In genomic region chr4:89310491-89311254, GRCm38 (mm10) we compare ENCODE assay signal across 8 mouse cellular contexts. TPM values are rescaled to one million over a fixed set of nuclear protein-coding genes. Genes with fewer than 3 reads are reported as not detected.
DNase-seq lines count a peak whose midpoint lies in the region; ATAC-seq lines count a peak whose summit lies in the region.

Gene Cdkn2b (minus strand): TSS chr4:89311039.

- no peak within 1 kb of the TSS; the same call in 1 of the 2 replicates for H3K9ac ChIP-seq in forebrain, embryonic 11.5 days (ENCODE audit: low read length)
- H3K9ac ChIP-seq in heart, embryonic 14.5 days (ENCODE audit: low read length), result peak within 1 kb of the TSS; percentile 63
- H3K9ac ChIP-seq in liver, embryonic 11.5 days (ENCODE audit: low read depth, low read length), result peak within 1 kb of the TSS; percentile 40; the same call in 1 of the 2 replicates

- peak; percentile 94 for ATAC-seq in CD4-positive, CD25-positive, alpha-beta regulatory T cell, adult 4 months
- peak; percentile 95 for ATAC-seq in forebrain, embryonic 11.5 days (replicated peaks; ENCODE audit: low FRiP score)
- ATAC-seq in heart, embryonic 14.5 days (ENCODE audit: insufficient number of reproducible peaks, insufficient read depth, low FRiP score, low read depth), result peak; percentile 94
- peak; percentile 96 for ATAC-seq in liver, embryonic 11.5 days (replicated peaks; ENCODE audit: low FRiP score)

- peak within 1 kb of the TSS; percentile 44 for H3K4me3 ChIP-seq in forebrain, embryonic 11.5 days (ENCODE audit: low read depth, low read length)
- H3K4me3 ChIP-seq in heart, embryonic 14.5 days (ENCODE audit: control insufficient read depth in 1 of 2, insufficient read depth in 1 of 2, low read depth in 1 of 2, low read length in 2 of 2), result peak within 1 kb of the TSS; percentile 67
- H3K4me3 ChIP-seq in liver, embryonic 11.5 days (ENCODE audit: low read depth, low read length), result peak within 1 kb of the TSS; percentile 69

- H3K4me1 ChIP-seq in forebrain, embryonic 11.5 days (replicated peaks; ENCODE audit: control insufficient read depth, insufficient read depth, low read length), result no peaks in the 10 kb centered on the region
- H3K4me1 ChIP-seq in heart, embryonic 14.5 days (ENCODE audit: control insufficient read depth in 2 of 2, insufficient read depth in 2 of 2, low read length in 2 of 2), result no peaks in the 10 kb centered on the region; a peak in 2 of 4 replicates
- H3K4me1 ChIP-seq in liver, embryonic 11.5 days (replicated peaks; ENCODE audit: control insufficient read depth, insufficient read depth, low read length), result peaks cover 4% of the 10 kb centered on the region; the same call in 1 of the 2 replicates

- WGBS in forebrain, embryonic 11.5 days, result 0% methylated on average over 54 of the region's 61 CpGs
- under 1% methylated on average over 60 of the region's 61 CpGs for WGBS in heart, embryonic 14.5 days
- under 1% methylated on average over 61 of the region's 61 CpGs for WGBS in liver, embryonic 11.5 days

- H3K27me3 ChIP-seq in forebrain, embryonic 11.5 days (ENCODE audit: control insufficient read depth, insufficient read depth, low read length), result peaks cover 46% of the 10 kb centered on the region
- peaks cover 53% of the 10 kb centered on the region for H3K27me3 ChIP-seq in heart, embryonic 14.5 days (ENCODE audit: control insufficient read depth, insufficient read depth, low read length)
- peaks cover 70% of the 10 kb centered on the region for H3K27me3 ChIP-seq in liver, embryonic 11.5 days (replicated peaks; ENCODE audit: control insufficient read depth, insufficient read depth, low read length)
- H3K27me3 ChIP-seq in splenic B cell, adult 2 months (ENCODE audit: control insufficient read depth, insufficient read depth, low read length, poor library complexity, severe bottlenecking), result peaks cover 1% of the 10 kb centered on the region

- H3K27ac ChIP-seq in forebrain, embryonic 11.5 days (ENCODE audit: low read depth, low read length), result no peak within 1 kb of the TSS
- H3K27ac ChIP-seq in heart, embryonic 14.5 days (replicated peaks in 1 of 2; ENCODE audit: control insufficient read depth in 1 of 2, insufficient read depth in 1 of 2, low read depth in 2 of 2, low read length in 2 of 2), result 0 out of 4 replicates have a peak within 1 kb of the TSS, but pooled peaks of 1 of the 2 experiments have one; percentile 12
- no peak within 1 kb of the TSS for H3K27ac ChIP-seq in liver, embryonic 11.5 days (ENCODE audit: low read depth, low read length)

- DNase-seq in c-Kit-positive CD71-positive TER-119-positive erythroid progenitor cells, embryonic 14.5 days (ENCODE audit: low spot score), result peak; percentile 83
- peak; percentile 94 for DNase-seq in forebrain, embryonic 11.5 days (ENCODE audit: low spot score)
- DNase-seq in kidney, postnatal 10 days, result peak; percentile 92
- DNase-seq in liver, embryonic 11.5 days (ENCODE audit: low spot score), result peak; percentile 83
- peak; percentile 84 for DNase-seq in naive thymus-derived CD4-positive, alpha-beta T cell, adult 2 months (ENCODE audit: low read depth)
- peak; percentile 89 for DNase-seq in splenic B cell, adult 2 months (ENCODE audit: low read depth, low spot score)

- H3K9me3 ChIP-seq in forebrain, embryonic 11.5 days (ENCODE audit: control insufficient read depth, low read length), result no peaks in the 10 kb centered on the region
- no peaks in the 10 kb centered on the region for H3K9me3 ChIP-seq in heart, embryonic 14.5 days (ENCODE audit: control insufficient read depth, low read length)
- H3K9me3 ChIP-seq in liver, embryonic 11.5 days (ENCODE audit: control insufficient read depth, low read length), result no peaks in the 10 kb centered on the region

- H3K36me3 ChIP-seq in forebrain, embryonic 11.5 days (ENCODE audit: control insufficient read depth, insufficient read depth, low read length), result no peaks in the 10 kb centered on the region
- no peaks in the 10 kb centered on the region for H3K36me3 ChIP-seq in heart, embryonic 14.5 days (ENCODE audit: control insufficient read depth, insufficient read depth, low read length)
- no peaks in the 10 kb centered on the region for H3K36me3 ChIP-seq in liver, embryonic 11.5 days (ENCODE audit: control insufficient read depth, insufficient read depth, low read length)
- H3K36me3 ChIP-seq in splenic B cell, adult 2 months (ENCODE audit: control insufficient read depth, insufficient read depth, low read length, poor library complexity, severe bottlenecking), result no peaks in the 10 kb centered on the region

- H3K4me2 ChIP-seq in forebrain, embryonic 11.5 days (ENCODE audit: low read depth, low read length, severe bottlenecking), result peak within 1 kb of the TSS; percentile 88
- H3K4me2 ChIP-seq in heart, embryonic 14.5 days (ENCODE audit: low read length), result peak within 1 kb of the TSS; percentile 97
- peak within 1 kb of the TSS; percentile 100 for H3K4me2 ChIP-seq in liver, embryonic 11.5 days

RNA-seq across cellular contexts. Expression of gene Cdkn2b, which starts in this region (rescaled TPM):
- polyA plus RNA-seq in CD4-positive, CD25-positive, alpha-beta regulatory T cell, adult 4 months (2017; shearing (Covaris generic)), result under 1 TPM in 1 of 2 experiments, not detected in 1; 0.76 TPM
- 0.19 and 0.31 TPM in 2 replicates for polyA plus RNA-seq in forebrain, embryonic 11.5 days (2014; fragmentation: Nextera tagmentation; extraction: Ambion mirVana)
- 1.2 and 1.3 TPM in 2 replicates for polyA plus RNA-seq in heart, embryonic 14.5 days (2014; fragmentation: Nextera tagmentation; extraction: Ambion mirVana)
- polyA plus RNA-seq in liver, embryonic 11.5 days (2014; fragmentation: Nextera tagmentation; extraction: Ambion mirVana), result 0.30 and 0.71 TPM in 2 replicates

Comparison
In these comparisons a context has a peak if more than half of its experiments do, and no peak if none do; other contexts are left out.
1. Peak in ATAC-seq in CD4-positive, CD25-positive, alpha-beta regulatory T cell, adult 4 months; RNA of the gene not detected or under 1 TPM.
2. Peak in DNase-seq, ATAC-seq, H3K4me3 ChIP-seq and H3K4me2 ChIP-seq in forebrain, embryonic 11.5 days; RNA of the gene not detected or under 1 TPM.
3. Peak in DNase-seq, ATAC-seq, H3K4me3 ChIP-seq, H3K9ac ChIP-seq and H3K4me2 ChIP-seq in liver, embryonic 11.5 days; RNA of the gene not detected or under 1 TPM.